In genomic region chr5:36373246-36373891, GRCm38 (mm10) we compare ENCODE assay signal across 8 mouse cellular contexts. TPM values are rescaled to one million over a fixed set of nuclear protein-coding genes. Genes with fewer than 3 reads are reported as not detected.
DNase-seq lines count a peak whose midpoint lies in the region; ATAC-seq and TF ChIP-seq lines count a peak whose summit lies in the region.

No protein-coding gene starts in this region.

- no peaks in the 10 kb centered on the region for H3K9me3 ChIP-seq in forebrain, embryonic 10.5 days
- H3K9me3 ChIP-seq in forebrain, postnatal 0 days (ENCODE audit: low read length): no peaks in the 10 kb centered on the region
- no peaks in the 10 kb centered on the region for H3K9me3 ChIP-seq in heart, embryonic 12.5 days (replicated peaks)
- H3K9me3 ChIP-seq in neural tube, embryonic 12.5 days: no peaks in the 10 kb centered on the region

- peaks cover 63% of the 10 kb centered on the region for H3K4me1 ChIP-seq in forebrain, embryonic 10.5 days
- no peaks in the 10 kb centered on the region; the same call in 1 of the 2 replicates for H3K4me1 ChIP-seq in forebrain, postnatal 0 days (ENCODE audit: insufficient read depth)
- H3K4me1 ChIP-seq in heart, embryonic 12.5 days (replicated peaks): peaks cover 79% of the 10 kb centered on the region
- H3K4me1 ChIP-seq in neural tube, embryonic 12.5 days: peaks cover 59% of the 10 kb centered on the region

- TF ChIP-seq CTCF in forebrain, postnatal 0 days (IDR thresholded peaks at IDR 0.05; ENCODE audit: low read depth): no peak

- H3K36me3 ChIP-seq in forebrain, embryonic 10.5 days (replicated peaks): no peaks in the 10 kb centered on the region
- no peaks in the 10 kb centered on the region for H3K36me3 ChIP-seq in forebrain, postnatal 0 days (ENCODE audit: insufficient read depth)
- H3K36me3 ChIP-seq in heart, embryonic 12.5 days: no peaks in the 10 kb centered on the region
- H3K36me3 ChIP-seq in neural tube, embryonic 12.5 days: no peaks in the 10 kb centered on the region

- no peaks in the 10 kb centered on the region for H3K27me3 ChIP-seq in forebrain, embryonic 10.5 days (ENCODE audit: poor library complexity, severe bottlenecking)
- no peaks in the 10 kb centered on the region for H3K27me3 ChIP-seq in forebrain, postnatal 0 days (ENCODE audit: insufficient read depth, low read length)
- no peaks in the 10 kb centered on the region for H3K27me3 ChIP-seq in heart, embryonic 12.5 days (replicated peaks)
- no peaks in the 10 kb centered on the region for H3K27me3 ChIP-seq in neural tube, embryonic 12.5 days (replicated peaks)

- no peak overlapping the region for H3K4me2 ChIP-seq in forebrain, postnatal 0 days (ENCODE audit: low read depth)
- H3K4me2 ChIP-seq in heart, embryonic 12.5 days: peak overlapping the region; percentile 8; the same call in 1 of the 2 replicates
- no peak overlapping the region for H3K4me2 ChIP-seq in neural tube, embryonic 12.5 days (replicated peaks)

- no peak for DNase-seq in forebrain, embryonic 10.5 days (ENCODE audit: extremely low spot score, low spot score)
- DNase-seq in forebrain, postnatal 0 days: no peak
- DNase-seq in MN1 (ENCODE audit: low spot score): peak; percentile 61
- peak; percentile 71 to 85 for DNase-seq in kidney, postnatal 25 days
- no peak for DNase-seq in layer of hippocampus, adult 11-12 months (ENCODE audit: low spot score)
- DNase-seq in gastrocnemius, postnatal 14 days: no peak

- H3K9ac ChIP-seq in forebrain, postnatal 0 days: no peak overlapping the region
- H3K9ac ChIP-seq in heart, embryonic 12.5 days: no peak overlapping the region
- no peak overlapping the region for H3K9ac ChIP-seq in neural tube, embryonic 12.5 days

- intact Hi-C loops in gastrocnemius, postnatal 14 days (cut with DNase I; ENCODE audit: low total_unique reads): no loop called here

- no peak overlapping the region for H3K4me3 ChIP-seq in forebrain, embryonic 10.5 days
- no peak overlapping the region for H3K4me3 ChIP-seq in forebrain, postnatal 0 days (ENCODE audit: low read depth, low read length)
- H3K4me3 ChIP-seq in heart, embryonic 12.5 days: no peak overlapping the region
- H3K4me3 ChIP-seq in neural tube, embryonic 12.5 days: no peak overlapping the region

- no peak for ATAC-seq in forebrain, postnatal 0 days
- peak; percentile 29; the same call in 1 of the 2 replicates for ATAC-seq in heart, embryonic 12.5 days (ENCODE audit: insufficient number of reproducible peaks, low FRiP score)
- ATAC-seq in neural tube, embryonic 12.5 days (ENCODE audit: low FRiP score, low read depth): 0 out of 2 replicates have a peak, but pooled peaks have one; percentile 35

- 50% methylated on average over 11 of the region's 11 CpGs for WGBS in forebrain, embryonic 10.5 days
- 55% methylated on average over 11 of the region's 11 CpGs for WGBS in forebrain, postnatal 0 days
- WGBS in heart, embryonic 12.5 days: 31% methylated on average over 11 of the region's 11 CpGs
- 15% methylated on average over 11 of the region's 11 CpGs for WGBS in neural tube, embryonic 12.5 days

- peak overlapping the region; percentile 76 for H3K27ac ChIP-seq in forebrain, embryonic 10.5 days
- H3K27ac ChIP-seq in forebrain, postnatal 0 days (ENCODE audit: low read depth, low read length): no peak overlapping the region
- H3K27ac ChIP-seq in heart, embryonic 12.5 days (ENCODE audit: poor library complexity, severe bottlenecking): peak overlapping the region; percentile 51
- no peak overlapping the region for H3K27ac ChIP-seq in neural tube, embryonic 12.5 days

RNA-seq across cellular contexts. Expression of gene Sorcs2, which starts 24.6 kb away (rescaled TPM):
- polyA plus RNA-seq in forebrain, embryonic 10.5 days (2016; fragmentation: Nextera tagmentation; extraction: Ambion mirVana): 4.7 and 4.8 TPM in 2 replicates
- 20.0 and 29.8 TPM in 2 replicates for total RNA-seq in forebrain, postnatal 0 days (2014; rRNA removed)
- polyA plus RNA-seq in forebrain, postnatal 0 days (2015; fragmentation: Nextera tagmentation; extraction: Ambion mirVana): 5.3 and 10.0 TPM in 2 replicates
- polyA plus RNA-seq in heart, embryonic 12.5 days (2016; fragmentation: Nextera tagmentation; extraction: Ambion mirVana): 12.4 and 14.1 TPM in 2 replicates
- 11.0 and 12.1 TPM in 2 replicates for polyA plus RNA-seq in neural tube, embryonic 12.5 days (2016; fragmentation: Nextera tagmentation; extraction: Ambion mirVana)
- total RNA-seq in gastrocnemius, postnatal 14 days (2021): 1 to 10 TPM; 8.3 to 8.7 TPM

Comparison
In these comparisons a context has a peak if more than half of its experiments do, and no peak if none do; other contexts are left out.
1. H3K27ac ChIP-seq: peak in forebrain, embryonic 10.5 days (single experiment) and heart, embryonic 12.5 days (single experiment); none in forebrain, postnatal 0 days (single experiment) and neural tube, embryonic 12.5 days (single experiment).
2. DNase-seq: peak in MN1 (single experiment) and kidney, postnatal 25 days (2 of 2); none in forebrain, embryonic 10.5 days (single experiment), forebrain, postnatal 0 days (single experiment), layer of hippocampus, adult 11-12 months (single experiment) and gastrocnemius, postnatal 14 days (single experiment).